Mouse (Mus musculus) forelimb bud, embryonic 11.5 days (tissue): ENCODE measurements around the gene Slc17a9.

Experiments used
- DNase-seq: peaks from one replicate; pipeline ENCODE4 v3.0.0-alpha.2; 2012; ENCODE audit warnings: low read depth, low spot score

The Slc17a9 gene

DNA sequence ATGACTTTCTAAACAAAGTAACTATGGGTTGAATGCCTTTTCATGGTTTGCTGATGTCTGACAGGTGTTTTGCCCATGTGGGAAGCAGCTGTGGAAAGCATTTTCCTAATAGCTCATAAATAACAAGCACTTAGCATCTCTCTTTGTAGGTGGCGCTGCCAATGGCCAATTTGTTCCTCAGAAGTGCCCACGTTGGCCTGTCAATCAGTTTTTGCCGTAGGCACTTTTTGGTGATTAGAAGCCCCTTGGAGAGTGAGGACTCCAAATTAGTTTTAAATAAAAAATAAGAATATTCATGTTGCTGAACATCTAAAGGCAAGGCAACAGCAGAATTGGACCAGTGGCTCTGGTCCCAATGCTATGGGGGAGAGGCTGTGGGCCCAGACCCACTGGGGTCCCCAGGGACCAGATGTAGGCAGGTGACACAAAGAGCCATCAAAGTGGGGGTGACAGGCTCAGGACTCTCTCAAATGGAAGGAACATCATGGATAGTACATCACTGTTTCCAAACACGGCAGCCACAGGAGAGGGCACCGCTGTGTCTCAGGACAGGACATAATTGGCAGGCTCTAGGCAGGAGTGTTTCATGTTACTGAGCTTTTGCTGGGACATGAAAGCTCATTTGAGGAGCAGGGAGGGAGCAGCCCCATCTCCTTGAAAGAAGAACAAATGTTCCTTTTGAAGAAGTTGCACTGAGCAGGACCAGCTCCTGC lies 30.1 kb downstream of the Slc17a9 start:
- peak; percentile 19 for DNase-seq

DNA sequence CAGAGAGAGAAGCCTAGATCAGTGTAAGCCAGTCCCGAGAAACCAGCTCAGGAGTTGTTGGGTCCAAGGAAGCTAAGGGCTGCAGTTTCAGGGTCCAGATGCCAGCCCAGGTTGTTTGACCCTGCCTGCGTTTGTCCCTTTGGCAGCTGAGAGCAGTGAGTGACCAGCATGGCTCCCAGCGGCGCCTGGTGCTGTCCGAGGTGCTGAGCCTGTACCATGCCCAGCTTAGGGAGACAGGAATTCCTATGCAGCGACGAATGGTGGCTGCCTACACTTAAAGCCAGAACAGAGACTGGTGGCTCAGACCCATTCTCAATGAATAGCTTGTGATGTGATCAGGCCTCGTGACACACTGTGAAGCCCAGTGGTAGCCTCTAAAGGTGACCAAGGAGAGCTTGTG lies 30.8 kb downstream of the Slc17a9 start:
- DNase-seq = peak; percentile 75

- no peak for DNase-seq
These were observed 31.7 kb downstream of the Slc17a9 start for GRCm38 (mm10) chr2:180756786-180757185.

GRCm38 (mm10) chr2:180758513-180759263 lies 33.6 kb downstream of the Slc17a9 start:
- no peak for DNase-seq

DNA sequence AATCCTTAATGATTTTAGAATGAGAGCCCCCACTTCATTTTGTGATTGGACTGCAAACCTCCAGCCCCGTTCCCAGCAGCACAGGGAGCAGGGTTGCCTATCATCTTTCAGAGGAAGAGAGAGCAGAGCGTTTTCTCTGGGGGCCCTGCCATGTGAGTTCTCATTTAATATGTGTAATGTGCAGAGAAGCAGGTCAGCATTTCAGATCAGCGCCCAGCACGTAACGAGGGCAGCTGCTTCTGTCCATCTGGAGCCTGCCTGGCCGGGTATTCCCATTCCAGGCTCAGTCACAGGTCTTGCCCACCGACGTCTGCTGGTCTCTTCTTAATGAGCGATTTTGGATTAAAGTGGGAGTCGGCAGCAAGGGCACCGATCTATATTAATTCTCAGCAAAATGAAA lies 39.9 kb downstream of the Slc17a9 start:
- DNase-seq = no peak

- no peak for DNase-seq
These were observed 40.6 kb downstream of the Slc17a9 start for GRCm38 (mm10) chr2:180765713-180766112.

DNA sequence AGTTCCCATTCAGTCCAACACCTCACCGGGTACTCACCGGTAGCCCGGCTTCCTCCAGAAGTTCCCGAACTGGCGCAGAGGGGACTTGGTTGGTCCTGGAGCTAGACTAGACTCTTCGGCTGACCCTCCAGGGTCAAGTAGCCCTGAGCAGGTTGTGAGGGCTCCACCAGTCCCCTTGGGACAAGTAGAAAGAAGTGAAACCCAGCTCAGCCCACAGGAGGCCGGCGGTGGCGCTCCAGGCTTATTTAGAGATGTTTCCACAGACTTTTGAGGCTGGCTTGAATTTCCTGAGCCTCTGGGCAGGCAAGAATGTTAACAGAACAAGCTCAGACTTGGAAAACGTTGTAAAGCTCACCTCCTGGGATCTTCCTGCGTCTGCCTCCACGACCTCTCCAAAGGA lies 50.2 kb downstream of the Slc17a9 start:
- DNase-seq = no peak

- DNase-seq = no peak
These were observed 50.6 kb downstream of the Slc17a9 start for GRCm38 (mm10) chr2:180775641-180776040.

DNA sequence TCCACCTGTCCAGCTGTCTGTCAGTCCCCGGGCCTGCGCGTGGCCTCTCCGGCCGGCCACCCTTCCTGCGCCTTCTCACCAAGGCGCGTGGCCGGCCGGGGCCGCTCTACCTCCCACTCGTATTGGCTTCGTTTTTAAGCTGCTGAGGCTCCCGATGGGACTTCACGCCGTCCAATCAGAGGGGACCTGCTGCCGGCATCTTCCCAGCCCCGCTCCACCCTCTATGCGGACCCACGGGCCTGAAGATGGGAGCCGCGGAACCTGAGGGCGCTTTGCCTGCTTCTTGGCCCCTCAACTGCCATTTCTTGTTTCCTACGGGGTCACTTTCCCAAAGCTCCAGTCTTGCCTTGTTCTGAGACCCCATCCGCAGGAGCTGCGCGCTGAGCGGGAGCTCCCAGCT lies 51.7 kb downstream of the Slc17a9 start, which contains the start of gene Bhlhe23:
Gene Bhlhe23 (minus strand): TSS at position 108 of the 400 bp plus-strand sequence.
- no peak for DNase-seq

- DNase-seq = peak; percentile 46
These were observed 54.4 kb downstream of the Slc17a9 start for GRCm38 (mm10) chr2:180779226-180780104.

GRCm38 (mm10) chr2:180780282-180780681 lies 55.2 kb downstream of the Slc17a9 start:
- DNase-seq = no peak

- peak; percentile 33 for DNase-seq
These were observed 61.7 kb downstream of the Slc17a9 start for GRCm38 (mm10) chr2:180786732-180787131.

GRCm38 (mm10) chr2:180787566-180788232 lies 62.6 kb downstream of the Slc17a9 start:
- DNase-seq = no peak

GRCm38 (mm10) chr2:180788386-180788785 lies 63.3 kb downstream of the Slc17a9 start:
- no peak for DNase-seq

GRCm38 (mm10) chr2:180788843-180789242 lies 63.8 kb downstream of the Slc17a9 start:
- DNase-seq = no peak

DNA sequence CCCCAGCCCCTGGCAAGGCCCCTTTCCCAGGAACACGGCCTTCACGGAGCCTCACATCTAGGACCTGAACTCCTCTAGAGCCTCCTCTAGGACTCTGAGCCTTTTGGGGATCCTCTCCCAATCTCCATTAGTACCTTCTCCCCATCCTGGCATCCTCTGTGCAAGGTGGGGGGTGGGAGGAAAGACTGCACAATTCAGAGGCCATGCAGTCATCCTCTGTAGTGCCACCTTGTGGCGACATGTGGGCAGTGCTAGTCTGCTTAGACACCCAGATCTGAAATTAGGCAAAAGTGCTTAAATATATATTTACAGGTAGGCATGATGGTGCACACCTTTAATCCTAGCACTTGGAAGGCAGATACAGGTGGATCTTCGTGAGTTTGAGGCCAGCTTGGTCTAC lies 66.6 kb downstream of the Slc17a9 start:
- DNase-seq = peak; percentile 40
